ENCODE assay signal across 8 mouse cellular contexts in the genomic region with DNA sequence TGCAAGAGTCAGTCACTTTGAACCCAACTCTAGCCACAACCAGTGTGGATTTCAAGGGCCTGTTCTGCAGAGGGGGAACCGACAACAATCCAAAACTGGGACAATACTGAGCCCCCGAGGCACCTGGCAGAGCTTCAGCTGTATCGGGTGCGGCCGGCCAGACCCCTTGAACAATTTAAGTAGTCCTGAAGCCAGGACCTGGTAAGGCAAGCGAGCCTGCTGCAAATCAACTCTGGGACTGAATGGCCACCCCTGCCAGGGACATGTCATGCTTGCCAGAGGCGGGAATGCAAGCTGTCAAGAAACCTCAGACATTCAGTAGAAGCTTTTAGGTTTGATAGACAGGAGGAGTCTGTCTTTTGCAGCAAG. TPM values are rescaled to one million over a fixed set of nuclear protein-coding genes. Genes with fewer than 3 reads are reported as not detected.
A peak's percentile ranks its signal among the peaks of the same experiment; 100 is the strongest.
DNase-seq lines count a peak whose midpoint lies in the region; ATAC-seq and TF ChIP-seq lines count a peak whose summit lies in the region.

No protein-coding gene starts in this region.

- ATAC-seq in hindbrain, postnatal 0 days, result no peak

- peak; percentile 30 for DNase-seq in kidney, adult 2 months
- DNase-seq in kidney, adult 9 months, result no peak
- peak; percentile 32 for DNase-seq in NIH3T3 (ENCODE audit: low read depth)
- peak; percentile 44 for DNase-seq in hindbrain, postnatal 0 days (ENCODE audit: low spot score)
- DNase-seq in neural tube, embryonic 10.5 days (ENCODE audit: extremely low spot score, low spot score), result peak; percentile 44
- no peak for DNase-seq in ovary, postnatal 14 days (ENCODE audit: low spot score)
- no peak for DNase-seq in spleen, adult 18-20 months

- peaks cover 8% of the 10 kb centered on the region for H3K4me1 ChIP-seq in kidney, adult 2 months (ENCODE audit: control insufficient read depth, insufficient read depth, low read length)
- peaks cover 15% of the 10 kb centered on the region for H3K4me1 ChIP-seq in embryonic fibroblast, embryonic 13.5 days (ENCODE audit: control insufficient read depth, insufficient read depth, low read length)
- H3K4me1 ChIP-seq in hindbrain, postnatal 0 days (ENCODE audit: insufficient read depth, low read length), result peaks cover 17% of the 10 kb centered on the region

- WGBS in kidney, adult 2 months, result 23% methylated on average over 7 of the region's 7 CpGs
- WGBS in hindbrain, postnatal 0 days, result 5% methylated on average over 7 of the region's 7 CpGs

- H3K4me3 ChIP-seq in kidney, adult 2 months (ENCODE audit: insufficient read depth, low read depth, low read length), result peak overlapping the region; percentile 88
- H3K4me3 ChIP-seq in embryonic fibroblast, embryonic 13.5 days (ENCODE audit: insufficient read depth, low read length), result peak overlapping the region; percentile 89
- peak overlapping the region; percentile 87 for H3K4me3 ChIP-seq in hindbrain, postnatal 0 days (ENCODE audit: low read length)

- no peak for TF ChIP-seq POLR2A in kidney, adult 2 months (IDR thresholded peaks at IDR 0.05; ENCODE audit: low read depth, low read length)
- 0 out of 2 replicates have a peak, but pooled peaks have one; percentile 27 for TF ChIP-seq POLR2A in embryonic fibroblast, embryonic 13.5 days (IDR thresholded peaks at IDR 0.05; ENCODE audit: low read depth, low read length)

- no peaks in the 10 kb centered on the region for H3K9me3 ChIP-seq in hindbrain, postnatal 0 days (ENCODE audit: low read length)

- TF ChIP-seq CTCF in kidney, adult 2 months (conservative IDR thresholded peaks at IDR 0.05; ENCODE audit: insufficient read depth, insufficient read length, low read depth, low read length), result no peak
- TF ChIP-seq CTCF in embryonic fibroblast, embryonic 13.5 days (IDR thresholded peaks at IDR 0.05; ENCODE audit: borderline replicate concordance, insufficient read depth, low read length), result no peak
- TF ChIP-seq CTCF in hindbrain, postnatal 0 days (IDR thresholded peaks at IDR 0.05; ENCODE audit: low read depth), result no peak

- peak overlapping the region; percentile 96 for H3K4me2 ChIP-seq in hindbrain, postnatal 0 days (ENCODE audit: low read depth, low read length)

- 0 out of 2 replicates have a peak overlapping the region, but pooled peaks have one; percentile 24 for H3K27ac ChIP-seq in kidney, adult 2 months (ENCODE audit: insufficient read depth, low read depth, low read length)
- peak overlapping the region; percentile 76 for H3K27ac ChIP-seq in embryonic fibroblast, embryonic 13.5 days (ENCODE audit: insufficient read depth, low read length)
- peak overlapping the region; percentile 94; the same call in 1 of the 2 replicates for H3K27ac ChIP-seq in hindbrain, postnatal 0 days

- H3K9ac ChIP-seq in hindbrain, postnatal 0 days (replicated peaks; ENCODE audit: low read length), result peak overlapping the region; percentile 97

- H3K36me3 ChIP-seq in kidney, adult 2 months (ENCODE audit: control insufficient read depth, insufficient read depth, low read length), result no peaks in the 10 kb centered on the region
- no peaks in the 10 kb centered on the region for H3K36me3 ChIP-seq in hindbrain, postnatal 0 days (ENCODE audit: insufficient read depth, low read length)

- no peaks in the 10 kb centered on the region for H3K27me3 ChIP-seq in kidney, adult 2 months (replicated peaks; ENCODE audit: control insufficient read depth, insufficient read depth, low read length)
- H3K27me3 ChIP-seq in hindbrain, postnatal 0 days (ENCODE audit: insufficient read depth, low read length), result no peaks in the 10 kb centered on the region

RNA-seq across cellular contexts. Expression of gene Nuak1, which starts 1.2 kb away (rescaled TPM):
- polyA plus RNA-seq in kidney, adult 2 months (2012; rRNA removed), result 12.2 and 12.3 TPM in 2 replicates
- polyA plus RNA-seq in embryonic fibroblast, embryonic 13.5 days (2011; ENCODE audit: insufficient read length, low read depth, missing spikeins), result 74.3 and 84.1 TPM in 2 replicates
- 22.7 and 23.3 TPM in 2 replicates for total RNA-seq in hindbrain, postnatal 0 days (2014; rRNA removed)
- 3.0 and 3.1 TPM in 2 replicates for polyA plus RNA-seq in hindbrain, postnatal 0 days (2015; fragmentation: Nextera tagmentation; extraction: Ambion mirVana)

Comparison
In these comparisons a context has a peak if more than half of its experiments do, and no peak if none do; other contexts are left out.
1. DNase-seq: peak in kidney, adult 2 months (single experiment), NIH3T3 (single experiment), hindbrain, postnatal 0 days (single experiment) and neural tube, embryonic 10.5 days (single experiment); none in kidney, adult 9 months (single experiment), ovary, postnatal 14 days (single experiment) and spleen, adult 18-20 months (0 of 2).
2. H3K27ac ChIP-seq: peak in every context shown above with its lines; median percentile 94 in hindbrain, postnatal 0 days; 76 in embryonic fibroblast, embryonic 13.5 days; 24 in kidney, adult 2 months.
3. Peak in every context shown above with its lines, with median percentiles within 50 percentile points of each other: H3K4me3 ChIP-seq.